In genomic region chr8:90685076-90685475, GRCm38 (mm10) we compare ENCODE assay signal across 14 mouse cellular contexts.
"Had no signal": no experiment of that assay in that cellular context is flagged by ENCODE, and none has a peak within 500 bp of the region (broad histone marks: within the 10 kb centered on the region; RNA-seq: fewer than 3 reads in every experiment).

No protein-coding gene starts in this region.

- H3K4me2 ChIP-seq: liver, embryonic 13.5 days; midbrain, embryonic 11.5 days had no signal

- ATAC-seq: intestine, embryonic 16.5 days had no signal

- H3K27ac ChIP-seq: kidney, postnatal 0 days; liver, embryonic 13.5 days had no signal

- H3K9me3 ChIP-seq: liver, embryonic 13.5 days had no signal

- H3K27me3 ChIP-seq: liver, embryonic 13.5 days had no signal

- H3K4me3 ChIP-seq: liver, embryonic 13.5 days had no signal

- DNase-seq: kidney, adult 2 months; kidney, postnatal 25 days; liver, embryonic 13.5 days; lung, adult 2 months; lung, postnatal 14 days; lung, postnatal 4 days; midbrain, embryonic 14.5 days; right cerebral cortex, adult 18-20 months; right cerebral cortex, postnatal 25 days; thymus, adult 18-20 months; thymus, postnatal 36 days had no signal

- H3K9ac ChIP-seq: liver, embryonic 13.5 days had no signal

- H3K36me3 ChIP-seq: liver, embryonic 13.5 days had no signal

- H3K4me1 ChIP-seq: liver, embryonic 13.5 days had no signal
